In genomic region chr13:103919234-103919955, GRCm38 (mm10) we compare ENCODE assay signal across 7 mouse cellular contexts. TPM values are rescaled to one million over a fixed set of nuclear protein-coding genes. Genes with fewer than 3 reads are reported as not detected.
DNase-seq lines count a peak whose midpoint lies in the region; ATAC-seq and TF ChIP-seq lines count a peak whose summit lies in the region.

No protein-coding gene starts in this region.

- H3K9me3 ChIP-seq in ES-Bruce4 (replicated peaks; ENCODE audit: control insufficient read depth, insufficient read depth, low read length, poor library complexity, severe bottlenecking): no peaks in the 10 kb centered on the region
- no peaks in the 10 kb centered on the region for H3K9me3 ChIP-seq in embryonic facial prominence, embryonic 15.5 days (replicated peaks)
- no peaks in the 10 kb centered on the region for H3K9me3 ChIP-seq in heart, postnatal 0 days (replicated peaks; ENCODE audit: control insufficient read depth, low read length)

- H3K36me3 ChIP-seq in ES-Bruce4 (ENCODE audit: control insufficient read depth, insufficient read depth, low read length, poor library complexity, severe bottlenecking): no peaks in the 10 kb centered on the region
- H3K36me3 ChIP-seq in embryonic facial prominence, embryonic 15.5 days: no peaks in the 10 kb centered on the region
- H3K36me3 ChIP-seq in heart, postnatal 0 days (replicated peaks; ENCODE audit: control insufficient read depth, insufficient read depth, low read length): no peaks in the 10 kb centered on the region
- no peaks in the 10 kb centered on the region for H3K36me3 ChIP-seq in spleen, adult 2 months (ENCODE audit: control insufficient read depth, insufficient read depth, low read length)

- TF ChIP-seq CTCF in ES-Bruce4 (IDR thresholded peaks at IDR 0.05; ENCODE audit: low read depth, low read length): no peak
- no peak for TF ChIP-seq CTCF in heart, postnatal 0 days (IDR thresholded peaks at IDR 0.05; ENCODE audit: low read depth)
- TF ChIP-seq CTCF in spleen, adult 2 months (IDR thresholded peaks at IDR 0.05; ENCODE audit: extremely low read depth, insufficient read depth, insufficient read length, insufficient replicate concordance): no peak

- TF ChIP-seq EP300 in ES-Bruce4 (IDR thresholded peaks at IDR 0.05; ENCODE audit: insufficient read depth, low read depth, low read length): no peak
- TF ChIP-seq EP300 in heart, postnatal 0 days (IDR thresholded peaks at IDR 0.05; ENCODE audit: low read depth): no peak

- H3K4me2 ChIP-seq in embryonic facial prominence, embryonic 15.5 days (replicated peaks): peak overlapping the region; percentile 67
- peak overlapping the region; percentile 80 for H3K4me2 ChIP-seq in heart, postnatal 0 days (ENCODE audit: low read depth, low read length)

- H3K27me3 ChIP-seq in ES-Bruce4 (ENCODE audit: control insufficient read depth, insufficient read depth, low read length, poor library complexity, severe bottlenecking): peaks cover 6% of the 10 kb centered on the region
- no peaks in the 10 kb centered on the region for H3K27me3 ChIP-seq in embryonic facial prominence, embryonic 15.5 days
- H3K27me3 ChIP-seq in heart, postnatal 0 days (ENCODE audit: control insufficient read depth, insufficient read depth, low read length): no peaks in the 10 kb centered on the region
- no peaks in the 10 kb centered on the region for H3K27me3 ChIP-seq in spleen, adult 2 months (ENCODE audit: control insufficient read depth, insufficient read depth, low read length)

- H3K27ac ChIP-seq in ES-Bruce4 (ENCODE audit: insufficient read depth, low read length): peak overlapping the region; percentile 8; the same call in 1 of the 2 replicates
- peak overlapping the region; percentile 100 for H3K27ac ChIP-seq in embryonic facial prominence, embryonic 15.5 days (replicated peaks)
- peak overlapping the region; percentile 100 for H3K27ac ChIP-seq in heart, postnatal 0 days (ENCODE audit: low read depth)
- H3K27ac ChIP-seq in spleen, adult 2 months (ENCODE audit: insufficient read depth, low read length): peak overlapping the region; percentile 99

- no peak for TF ChIP-seq POLR2A in ES-Bruce4 (IDR thresholded peaks at IDR 0.05; ENCODE audit: insufficient read depth, low read length)
- TF ChIP-seq POLR2A in spleen, adult 2 months (IDR thresholded peaks at IDR 0.05; ENCODE audit: low read depth, low read length): no peak

- peak; percentile 30 for DNase-seq in adrenal gland, adult 8-10 months
- DNase-seq in heart, postnatal 0 days (ENCODE audit: low spot score): peak; percentile 53
- DNase-seq in kidney, postnatal 4 days: peak; percentile 39 to 64
- DNase-seq in spleen, adult 2 months (ENCODE audit: low read depth in 1 of 2, low spot score in 2 of 2): no peak

- H3K4me1 ChIP-seq in ES-Bruce4 (ENCODE audit: control insufficient read depth, insufficient read depth, low read length): no peaks in the 10 kb centered on the region
- peaks cover 20% of the 10 kb centered on the region for H3K4me1 ChIP-seq in embryonic facial prominence, embryonic 15.5 days
- peaks cover 19% of the 10 kb centered on the region for H3K4me1 ChIP-seq in heart, postnatal 0 days (ENCODE audit: control insufficient read depth, insufficient read depth)
- H3K4me1 ChIP-seq in spleen, adult 2 months (ENCODE audit: control insufficient read depth, insufficient read depth, insufficient read length): peaks cover under 1% of the 10 kb centered on the region; the same call in 1 of the 2 replicates

- ATAC-seq in embryonic facial prominence, embryonic 15.5 days (ENCODE audit: insufficient number of reproducible peaks, low FRiP score, low TSS enrichment, low read depth): no peak
- ATAC-seq in heart, postnatal 0 days (ENCODE audit: insufficient read depth, low read depth): no peak
- peak; percentile 13 for ATAC-seq in megakaryocyte, adult 5-6 weeks (ENCODE audit: poor library complexity, severe bottlenecking)

- WGBS in embryonic facial prominence, embryonic 15.5 days: under 1% methylated on average over 32 of the region's 32 CpGs
- WGBS in heart, postnatal 0 days: under 1% methylated on average over 32 of the region's 32 CpGs
- under 1% methylated on average over 32 of the region's 32 CpGs for WGBS in spleen, adult 2 months

- peak overlapping the region; percentile 100 for H3K9ac ChIP-seq in ES-Bruce4 (ENCODE audit: low read depth, poor library complexity, severe bottlenecking)
- H3K9ac ChIP-seq in embryonic facial prominence, embryonic 15.5 days: peak overlapping the region; percentile 96
- H3K9ac ChIP-seq in heart, postnatal 0 days (replicated peaks; ENCODE audit: low read depth, low read length): peak overlapping the region; percentile 99

- peak overlapping the region; percentile 98 for H3K4me3 ChIP-seq in ES-Bruce4 (ENCODE audit: low read depth, low read length)
- peak overlapping the region; percentile 86 for H3K4me3 ChIP-seq in embryonic facial prominence, embryonic 15.5 days (replicated peaks)
- H3K4me3 ChIP-seq in heart, postnatal 0 days (ENCODE audit: low read depth, low read length): peak overlapping the region; percentile 98
- H3K4me3 ChIP-seq in spleen, adult 2 months (ENCODE audit: extremely low read depth, insufficient read depth, insufficient read length): peak overlapping the region; percentile 70

RNA-seq across cellular contexts. Expression of gene Erbin, which starts 0.9 kb away (rescaled TPM):
- 23.9 and 28.1 TPM in 2 replicates for polyA plus RNA-seq in ES-Bruce4 (2011; ENCODE audit: insufficient read depth, insufficient read length, low read depth, missing spikeins)
- total RNA-seq in adrenal gland, adult 8-10 months (2022): 100 to 1,000 TPM in 2 of 4 experiments, 10 to 100 TPM in 2; 88.7 to 123 (median 108) TPM
- 18.3 and 19.7 TPM in 2 replicates for polyA plus RNA-seq in embryonic facial prominence, embryonic 15.5 days (2015; fragmentation: Nextera tagmentation; extraction: Ambion mirVana)
- total RNA-seq in heart, postnatal 0 days (2014; rRNA removed; ENCODE audit: low replicate concordance): 30.2 and 44.3 TPM in 2 replicates
- polyA plus RNA-seq in heart, postnatal 0 days (2015; fragmentation: Nextera tagmentation; extraction: Ambion mirVana): 8.9 and 10.9 TPM in 2 replicates
- 85.4 and 98.6 TPM in 2 replicates for total RNA-seq in megakaryocyte, adult 5-6 weeks (2015)
- 84.8 and 96.9 TPM in 2 replicates for total RNA-seq in megakaryocyte, adult 5-6 weeks (2017)
- 5.8 and 6.2 TPM in 2 replicates for polyA plus RNA-seq in spleen, adult 2 months (2012; rRNA removed)

Comparison
In these comparisons a context has a peak if more than half of its experiments do, and no peak if none do; other contexts are left out.
1. H3K27ac ChIP-seq: peak in every context shown above with its lines; median percentile 100 in embryonic facial prominence, embryonic 15.5 days; 100 in heart, postnatal 0 days; 99 in spleen, adult 2 months; 8 in ES-Bruce4.
2. DNase-seq: peak in adrenal gland, adult 8-10 months (single experiment), heart, postnatal 0 days (single experiment) and kidney, postnatal 4 days (2 of 2); none in spleen, adult 2 months (0 of 2).
3. Peak in every context shown above with its lines, with median percentiles within 50 percentile points of each other: H3K4me3 ChIP-seq and H3K9ac ChIP-seq.